Mouse (Mus musculus): ENCODE results near the gene Sit1.

Gene Sit1

DNA sequence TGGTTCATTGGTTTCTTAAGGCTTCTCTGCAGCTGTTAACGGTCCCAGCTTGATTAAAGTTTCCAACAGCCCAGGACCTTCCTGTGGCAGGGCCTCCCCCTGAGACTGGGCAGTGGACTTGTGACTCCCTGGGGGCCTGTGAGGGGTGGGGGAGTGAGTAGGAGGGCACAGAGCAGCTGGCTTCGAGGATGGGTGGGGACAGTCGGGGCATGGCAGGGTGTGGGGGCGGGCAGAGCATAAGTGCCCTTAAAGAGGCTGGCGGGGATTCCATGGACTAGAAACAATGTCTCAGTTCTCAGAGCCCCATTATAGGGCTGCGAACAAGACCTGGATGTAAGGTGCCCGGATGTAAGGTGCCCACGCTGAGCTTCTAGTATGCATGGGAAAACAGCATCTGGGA is 26.4 kb downstream of the Sit1 start:
- no peak for TF ChIP-seq GATA4 (IDR thresholded peaks at IDR 0.05; ENCODE audit: insufficient replicate concordance, low read length)

DNA sequence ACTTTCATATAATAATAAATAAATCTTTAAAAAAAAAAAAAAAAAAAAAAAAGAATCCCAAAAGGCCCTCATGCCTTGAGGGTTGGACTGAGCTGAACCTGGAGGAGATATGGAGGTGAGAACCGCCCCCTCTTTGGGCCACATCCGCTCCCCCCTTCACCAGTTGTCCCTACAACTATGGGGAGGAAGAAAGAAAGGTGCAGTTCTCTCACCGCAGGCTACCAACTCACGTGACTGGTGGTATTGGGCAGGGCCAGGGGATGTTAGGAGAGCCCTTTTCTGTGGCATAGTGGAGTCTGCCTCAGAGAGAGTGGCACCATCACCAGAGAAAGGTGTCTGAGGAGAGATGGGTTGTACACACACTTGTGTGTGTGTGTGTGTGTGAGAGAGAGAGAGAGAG is 27.1 kb downstream of the Sit1 start:
- TF ChIP-seq GATA4 (IDR thresholded peaks at IDR 0.05; ENCODE audit: insufficient replicate concordance, low read length), result no peak

- TF ChIP-seq GATA4 (IDR thresholded peaks at IDR 0.05; ENCODE audit: insufficient replicate concordance, low read length), result no peak
Observed at GRCm38 (mm10) chr4:43454041-43454836, 29.3 kb downstream of the Sit1 start, which contains the start of gene Cd72. Gene Cd72 (minus strand): TSS chr4:43454628.

DNA sequence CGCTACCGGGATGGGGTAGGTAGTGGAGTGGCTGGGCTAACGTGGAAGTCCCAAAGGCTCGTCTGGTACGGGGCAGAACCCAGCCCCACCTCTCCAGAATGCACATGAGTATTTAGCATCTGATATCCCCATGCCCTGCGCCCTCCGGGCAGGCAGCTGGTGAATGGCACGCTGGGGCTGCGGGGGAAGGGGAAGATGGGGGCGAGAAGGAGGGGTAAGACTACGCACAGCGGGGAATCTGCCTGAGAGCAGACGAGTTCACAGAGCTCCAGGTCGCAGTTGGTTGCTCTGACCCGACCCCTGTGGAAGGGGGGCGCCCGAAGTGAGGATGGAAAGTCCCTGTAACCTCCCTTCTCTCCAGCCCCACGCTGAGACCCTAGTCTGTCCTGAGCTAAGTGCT is 30.1 kb downstream of the Sit1 start:
- TF ChIP-seq GATA4 (IDR thresholded peaks at IDR 0.05; ENCODE audit: insufficient replicate concordance, low read length), result no peak

- no peak for TF ChIP-seq GATA4 (IDR thresholded peaks at IDR 0.05; ENCODE audit: insufficient replicate concordance, low read length)
Observed at GRCm38 (mm10) chr4:43452315-43452714, 31.2 kb downstream of the Sit1 start.

GRCm38 (mm10) chr4:43448554-43448953 is 35.0 kb downstream of the Sit1 start:
- no peak for TF ChIP-seq GATA4 (IDR thresholded peaks at IDR 0.05; ENCODE audit: insufficient replicate concordance, low read length)

GRCm38 (mm10) chr4:43447251-43447650 is 36.3 kb downstream of the Sit1 start:
- no peak for TF ChIP-seq GATA4 (IDR thresholded peaks at IDR 0.05; ENCODE audit: insufficient replicate concordance, low read length)

DNA sequence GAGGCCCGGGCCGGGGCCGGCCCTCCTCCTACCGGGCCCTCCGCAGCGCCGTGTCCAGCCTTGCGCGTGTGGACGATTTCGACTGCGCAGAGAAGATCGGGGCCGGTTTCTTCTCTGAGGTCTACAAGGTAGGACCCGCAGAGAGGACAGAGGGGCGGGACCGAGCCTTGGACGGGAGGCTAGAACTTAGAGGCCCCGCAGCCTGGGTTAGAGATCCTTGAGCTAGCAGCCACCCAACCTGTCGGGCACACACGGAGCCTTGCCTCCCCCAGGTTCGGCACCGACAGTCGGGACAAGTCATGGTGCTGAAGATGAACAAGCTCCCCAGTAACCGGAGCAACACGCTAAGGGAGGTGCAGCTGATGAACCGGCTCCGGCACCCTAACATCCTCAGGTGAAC is 40.0 kb downstream of the Sit1 start:
- no peak for TF ChIP-seq GATA4 (IDR thresholded peaks at IDR 0.05; ENCODE audit: insufficient replicate concordance, low read length)

DNA sequence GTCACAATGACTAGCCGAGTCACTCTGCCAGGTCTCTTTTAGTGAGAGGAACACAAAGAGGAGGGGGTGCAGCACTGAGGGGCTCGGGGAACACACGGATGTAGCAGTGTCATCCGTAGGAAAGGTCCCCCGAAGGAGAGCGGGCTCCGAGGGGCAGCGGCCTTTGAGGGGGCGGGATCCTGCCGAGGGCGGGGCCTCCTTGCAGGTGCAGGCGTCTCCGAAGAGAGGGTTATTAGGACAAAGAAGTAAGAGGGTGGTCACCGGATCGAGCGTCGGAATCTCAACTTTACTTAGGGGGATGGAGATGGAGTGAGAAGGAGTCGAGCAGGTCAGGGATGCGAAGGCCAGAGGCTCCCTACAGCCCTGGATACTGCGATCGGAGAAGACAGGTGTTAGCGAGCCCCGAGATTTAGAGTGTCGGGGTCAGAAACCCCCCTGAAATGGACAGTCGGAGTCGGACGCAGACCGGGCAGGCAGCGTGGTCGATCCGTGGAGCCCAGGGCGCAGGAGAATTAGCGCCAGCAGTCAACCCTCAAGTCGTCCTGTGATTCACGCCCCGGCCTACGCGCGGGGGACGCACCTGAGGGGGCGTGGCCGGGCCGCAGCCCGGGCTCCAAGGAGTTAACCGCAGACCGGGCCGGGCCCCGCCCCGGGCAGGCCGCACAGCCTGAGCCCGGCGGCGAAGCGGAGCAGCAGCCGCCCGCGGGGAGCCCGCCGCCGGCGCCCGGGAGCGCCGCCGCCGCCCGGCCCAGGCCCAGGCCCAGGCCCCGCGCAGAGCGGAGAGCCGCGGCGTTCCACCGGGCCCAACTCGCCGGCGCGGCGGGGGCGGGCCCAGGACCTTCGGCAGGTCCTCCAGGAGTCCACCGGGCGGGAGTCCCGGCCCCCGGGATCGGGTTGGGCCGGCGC is 40.8 kb downstream of the Sit1 start:
- TF ChIP-seq GATA4 (IDR thresholded peaks at IDR 0.05; ENCODE audit: insufficient replicate concordance, low read length), result no peak

GRCm38 (mm10) chr4:43442044-43442443 is 41.5 kb downstream of the Sit1 start:
- no peak for TF ChIP-seq GATA4 (IDR thresholded peaks at IDR 0.05; ENCODE audit: insufficient replicate concordance, low read length)

GRCm38 (mm10) chr4:43441639-43442038 is 41.9 kb downstream of the Sit1 start, which contains the start of gene Tesk1:
Gene Tesk1 (plus strand): TSS chr4:43441939.
- TF ChIP-seq GATA4 (IDR thresholded peaks at IDR 0.05; ENCODE audit: insufficient replicate concordance, low read length), result no peak

- TF ChIP-seq GATA4 (IDR thresholded peaks at IDR 0.05; ENCODE audit: insufficient replicate concordance, low read length), result no peak
Observed at GRCm38 (mm10) chr4:43432832-43433231, 50.7 kb downstream of the Sit1 start.
